Mouse (Mus musculus) kidney, embryonic 16.5 days (tissue): ENCODE measurements around the gene Tmtc2. TPM values are rescaled to one million over a fixed set of nuclear protein-coding genes. Genes with fewer than 3 reads are reported as not detected.

ENCODE experiments used
- ATAC-seq: fragments of 200-750 bp; cut with Nextera tagmentation; 2 replicates; pipeline ENCODE4 v1.8.0; 2017; ENCODE audit warnings: moderate TSS enrichment; ENCODE audit not compliant: low FRiP score, low TSS enrichment
- H3K27ac ChIP-seq: fragments of 300-500 bp; sonication (generic); 2 replicates; pipeline ENCODE4 v1.5.1; 2014; ENCODE audit warnings: low read length
- H3K27me3 ChIP-seq: fragments of 300-500 bp; sonication (generic); 2 replicates; pipeline ENCODE4 v1.6.1; 2014; ENCODE audit warnings: low read length, control low read depth, mixed read lengths; ENCODE audit not compliant: insufficient read depth
- H3K36me3 ChIP-seq: fragments of 300-500 bp; sonication (generic); 2 replicates; pipeline ENCODE4 v1.6.1; 2014; ENCODE audit warnings: low read length, control low read depth, mixed read lengths; ENCODE audit not compliant: insufficient read depth
- H3K4me1 ChIP-seq: fragments of 300-500 bp; sonication (generic); 2 replicates; pipeline ENCODE4 v1.6.1; 2014; ENCODE audit warnings: low read length, control low read depth, mixed read lengths; ENCODE audit not compliant: insufficient read depth
- H3K4me2 ChIP-seq: fragments of 300-500 bp; sonication (generic); replicated peaks from 2 replicates; pipeline ENCODE4 v1.6.1; 2014; ENCODE audit warnings: low read depth, low read length
- H3K4me3 ChIP-seq: fragments of 300-500 bp; sonication (generic); 2 replicates; pipeline ENCODE4 v1.5.1; 2014; ENCODE audit warnings: mild to moderate bottlenecking, low read length
- H3K9ac ChIP-seq: fragments of 300-500 bp; sonication (generic); replicated peaks from 2 replicates; pipeline ENCODE4 v1.6.1; 2014; ENCODE audit warnings: low read length
- H3K9me3 ChIP-seq: fragments of 300-500 bp; sonication (generic); 2 replicates; pipeline ENCODE4 v1.6.1; 2016; ENCODE audit warnings: low read length, control low read depth
- WGBS: fragments of 180-500 bp; shearing (Covaris S2); extraction: QIAGEN DNeasy Blood & Tissue Kit; methylation state at CpG from one replicate; pipeline ENCODE4 v1.1.7; 2014; 5-methylcytosine and 5-hydroxymethylcytosine counted together
- polyA plus RNA-seq: library from polyadenylated mRNA; unstranded; fragments of >200 nt; fragmentation: Nextera tagmentation; extraction: Ambion mirVana; gene quantifications from 2 replicates; pipeline ENCODE4 v1.2.1, GENCODE M21; 2015

Gene Tmtc2
- polyA plus RNA-seq, 1 experiment from 2014 or later = 7.8 TPM

DNA sequence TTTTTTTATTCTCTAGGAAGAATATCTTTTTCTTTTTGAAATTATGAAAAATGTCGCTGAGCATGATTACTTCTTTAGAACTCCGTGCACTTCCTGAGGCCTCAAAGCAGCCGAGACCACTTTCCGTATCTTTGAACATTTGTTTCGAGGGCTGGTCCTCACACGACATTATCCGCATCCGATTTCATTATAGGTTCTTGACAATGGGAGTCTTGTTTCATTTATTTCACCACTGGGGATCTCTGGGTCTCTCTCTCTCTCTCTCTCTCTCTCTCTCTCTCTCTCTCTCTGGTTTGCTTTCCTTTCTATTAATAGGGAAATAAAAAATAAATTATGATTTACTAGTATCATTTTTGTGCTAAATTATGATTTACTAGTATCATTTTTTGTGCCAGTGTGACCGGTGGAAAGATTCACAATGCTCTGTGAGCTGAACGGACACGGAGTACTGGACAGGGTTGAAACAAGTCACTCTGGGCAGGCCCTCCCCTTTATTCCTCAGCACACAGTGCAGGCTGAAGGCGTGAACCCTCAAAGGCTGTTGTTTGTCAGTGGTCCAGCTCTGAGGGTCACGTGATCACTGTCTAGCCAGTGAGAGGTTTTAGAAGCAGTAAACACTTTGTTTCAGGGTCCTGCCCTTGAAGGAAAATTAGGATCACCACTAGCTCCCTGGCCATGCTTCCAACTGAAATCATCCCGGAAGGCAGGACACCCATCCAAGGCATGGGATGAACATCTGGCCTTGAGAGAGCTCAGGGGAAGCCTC lies 84.1 kb downstream of the Tmtc2 start:
- WGBS = 49% methylated on average over 14 of the region's 14 CpGs
- Histone ChIP-seq H3K4me3 (no peak overlapping the region), H3K4me1 (peaks cover 18% of the 10 kb centered on the region), H3K27me3 (no peaks in the 10 kb centered on the region), H3K9ac (no peak overlapping the region), H3K36me3 (no peaks in the 10 kb centered on the region), H3K27ac (0 out of 2 replicates have a peak overlapping the region, but pooled peaks have one; percentile 28), H3K4me2 (peak overlapping the region; percentile 23), H3K9me3 (no peaks in the 10 kb centered on the region)
- ATAC-seq = peak; percentile 84

GRCm38 (mm10) chr10:105486977-105487376 lies 87.3 kb downstream of the Tmtc2 start:
- H3K9me3 ChIP-seq = no peaks in the 10 kb centered on the region
- H3K4me1 ChIP-seq = peaks cover 12% of the 10 kb centered on the region
- WGBS = 33% methylated on average over 4 of the region's 4 CpGs
- no peak overlapping the region for H3K27ac ChIP-seq
- no peak for ATAC-seq
- H3K27me3 ChIP-seq = no peaks in the 10 kb centered on the region
- no peak overlapping the region for H3K9ac ChIP-seq
- H3K36me3 ChIP-seq = no peaks in the 10 kb centered on the region
- H3K4me2 ChIP-seq = no peak overlapping the region
- no peak overlapping the region for H3K4me3 ChIP-seq

- Histone ChIP-seq H3K9me3 (no peaks in the 10 kb centered on the region), H3K4me2 (no peak overlapping the region), H3K27me3 (no peaks in the 10 kb centered on the region), H3K9ac (no peak overlapping the region), H3K4me1 (peaks cover 10% of the 10 kb centered on the region), H3K4me3 (no peak overlapping the region), H3K27ac (no peak overlapping the region), H3K36me3 (no peaks in the 10 kb centered on the region)
- no peak for ATAC-seq
- 89% methylated on average over 2 of the region's 2 CpGs for WGBS
Measured at GRCm38 (mm10) chr10:105484355-105485094, 89.7 kb downstream of the Tmtc2 start.

GRCm38 (mm10) chr10:105479771-105480170 lies 94.5 kb downstream of the Tmtc2 start:
- Histone ChIP-seq H3K27me3 (no peaks in the 10 kb centered on the region), H3K36me3 (no peaks in the 10 kb centered on the region), H3K9ac (no peak overlapping the region), H3K9me3 (no peaks in the 10 kb centered on the region), H3K27ac (no peak overlapping the region), H3K4me1 (peaks cover 9% of the 10 kb centered on the region; the same call in 1 of the 2 replicates), H3K4me3 (peak overlapping the region; percentile 4; the same call in 1 of the 2 replicates), H3K4me2 (peak overlapping the region; percentile 33)
- WGBS = 16% methylated on average over 11 of the region's 11 CpGs
- peak; percentile 35; the same call in 1 of the 2 replicates for ATAC-seq

- H3K9ac ChIP-seq = no peak overlapping the region
- WGBS = 91% methylated on average over 18 of the region's 18 CpGs
Measured at GRCm38 (mm10) chr10:105477623-105478238, 96.5 kb downstream of the Tmtc2 start.

GRCm38 (mm10) chr10:105474162-105474830 lies 100.0 kb downstream of the Tmtc2 start:
- WGBS = 76% methylated on average over 6 of the region's 6 CpGs
- Histone ChIP-seq H3K4me1 (peaks cover under 1% of the 10 kb centered on the region; the same call in 1 of the 2 replicates), H3K27me3 (no peaks in the 10 kb centered on the region), H3K9me3 (no peaks in the 10 kb centered on the region), H3K4me3 (no peak overlapping the region), H3K9ac (no peak overlapping the region), H3K27ac (no peak overlapping the region), H3K4me2 (no peak overlapping the region), H3K36me3 (no peaks in the 10 kb centered on the region)
- ATAC-seq = no peak

More at GRCm38 (mm10) chr10:105477623-105478238, 96.5 kb downstream of the Tmtc2 start:
- Histone ChIP-seq H3K4me1 (peaks cover 9% of the 10 kb centered on the region; the same call in 1 of the 2 replicates), H3K27ac (no peak overlapping the region), H3K36me3 (no peaks in the 10 kb centered on the region), H3K9me3 (no peaks in the 10 kb centered on the region), H3K27me3 (no peaks in the 10 kb centered on the region), H3K4me2 (no peak overlapping the region), H3K4me3 (no peak overlapping the region)
- ATAC-seq = no peak

- H3K4me3 ChIP-seq = no peak overlapping the region
- 66% methylated on average over 4 of the region's 4 CpGs for WGBS
- H3K4me1 ChIP-seq = peaks cover 14% of the 10 kb centered on the region
- ATAC-seq = 0 out of 2 replicates have a peak, but pooled peaks have one; percentile 65
- H3K4me2 ChIP-seq = no peak overlapping the region
- H3K27ac ChIP-seq = no peak overlapping the region
- no peaks in the 10 kb centered on the region for H3K9me3 ChIP-seq
- no peaks in the 10 kb centered on the region for H3K27me3 ChIP-seq
- no peaks in the 10 kb centered on the region for H3K36me3 ChIP-seq
- no peak overlapping the region for H3K9ac ChIP-seq
Measured at GRCm38 (mm10) chr10:105464378-105464777, 109.9 kb downstream of the Tmtc2 start.

GRCm38 (mm10) chr10:105453441-105453840 lies 120.8 kb downstream of the Tmtc2 start:
- no peak overlapping the region for H3K4me3 ChIP-seq
- no peaks in the 10 kb centered on the region for H3K27me3 ChIP-seq
- no peaks in the 10 kb centered on the region for H3K9me3 ChIP-seq
- H3K4me1 ChIP-seq = no peaks in the 10 kb centered on the region
- H3K27ac ChIP-seq = no peak overlapping the region
- no peak for ATAC-seq
- no peak overlapping the region for H3K4me2 ChIP-seq
- H3K36me3 ChIP-seq = no peaks in the 10 kb centered on the region
- WGBS = 67% methylated on average over 8 of the region's 8 CpGs
- no peak overlapping the region for H3K9ac ChIP-seq

DNA sequence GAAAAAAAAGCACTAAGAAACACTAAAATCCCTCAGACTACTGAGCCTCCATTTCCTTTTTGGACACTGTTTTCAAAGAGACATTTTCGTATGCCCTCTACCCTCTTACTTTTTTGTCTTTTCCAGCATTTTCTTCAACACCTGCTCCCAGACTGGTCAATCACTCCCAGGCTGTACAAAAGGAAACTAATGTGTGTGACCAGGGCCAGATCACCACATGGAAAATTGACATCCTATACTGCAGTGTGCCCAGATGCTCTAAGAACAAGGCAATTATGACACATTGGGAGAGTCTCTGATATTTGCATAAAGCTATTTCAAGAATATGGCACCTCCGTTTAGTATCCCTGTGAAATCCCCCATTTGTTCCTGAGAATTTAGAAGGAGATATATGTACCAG lies 127.1 kb downstream of the Tmtc2 start:
- no peak overlapping the region for H3K9ac ChIP-seq
- ATAC-seq = no peak
- H3K27ac ChIP-seq = no peak overlapping the region
- H3K27me3 ChIP-seq = no peaks in the 10 kb centered on the region
- WGBS = 93% methylated on average over 2 of the region's 2 CpGs
- no peaks in the 10 kb centered on the region for H3K4me1 ChIP-seq
- H3K9me3 ChIP-seq = no peaks in the 10 kb centered on the region
- no peak overlapping the region for H3K4me2 ChIP-seq
- H3K36me3 ChIP-seq = no peaks in the 10 kb centered on the region
- no peak overlapping the region for H3K4me3 ChIP-seq
